Mouse (Mus musculus) spleen, postnatal 14 days (tissue): ENCODE results near the gene Pla2g4f.

ENCODE experiments used
- DNase-seq, 2 experiments: peaks; one replicate each; pipeline ENCODE4 v3.0.0; 2021 to 2022; ENCODE audit warnings: low spot score in 2 of 2

The Pla2g4f gene

GRCm38 (mm10) chr2:120279961-120280360 is 34.0 kb downstream of the Pla2g4f start:
- DNase-seq, result peak in 1 of 2 experiments; percentile 37

- DNase-seq, result no peak
Measured at GRCm38 (mm10) chr2:120276951-120277350, 37.0 kb downstream of the Pla2g4f start.

DNA sequence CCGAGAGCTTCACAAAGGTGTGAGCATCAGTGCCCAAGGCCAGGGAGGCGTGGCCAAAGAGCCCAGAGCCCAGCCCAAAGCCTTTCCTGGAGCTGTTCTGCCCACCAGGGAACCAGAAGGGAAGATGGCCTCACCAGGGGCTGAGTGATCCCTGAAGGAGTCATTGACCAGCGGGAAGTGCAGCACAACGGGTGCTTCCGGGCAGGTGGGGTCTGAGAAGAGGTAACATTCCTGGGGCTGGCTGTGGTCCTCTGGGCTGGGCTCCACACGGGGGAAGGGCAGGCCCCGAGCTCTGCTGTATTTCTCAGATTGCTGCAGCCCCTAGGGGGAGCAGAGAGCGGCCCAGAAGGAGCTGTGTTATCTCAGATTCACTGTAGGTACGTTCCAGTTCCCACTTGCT is 45.3 kb downstream of the Pla2g4f start:
- DNase-seq, result no peak

- no peak for DNase-seq
Measured at GRCm38 (mm10) chr2:120265523-120265922, 48.4 kb downstream of the Pla2g4f start.

GRCm38 (mm10) chr2:120264858-120265257 is 49.1 kb downstream of the Pla2g4f start:
- DNase-seq, result no peak

DNA sequence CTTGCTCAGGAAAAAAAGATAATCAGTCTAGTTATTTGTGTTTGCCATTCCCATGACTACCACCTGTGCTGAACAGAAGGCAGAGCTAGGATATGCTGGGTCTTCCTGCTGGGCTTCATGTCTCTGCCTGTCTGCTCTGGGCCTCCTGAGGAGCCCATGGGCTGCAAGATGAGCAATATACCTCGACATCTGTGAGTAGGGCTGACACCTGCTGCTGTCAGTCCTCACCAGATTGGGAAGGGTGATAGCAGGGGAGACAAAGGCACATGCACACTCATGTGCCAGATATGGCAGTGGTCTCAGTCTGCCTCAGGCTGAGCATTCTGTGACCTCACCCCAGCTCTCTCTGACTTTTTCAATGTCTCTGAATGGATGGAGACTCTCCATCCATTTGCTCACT is 51.1 kb downstream of the Pla2g4f start:
- DNase-seq, result no peak

DNA sequence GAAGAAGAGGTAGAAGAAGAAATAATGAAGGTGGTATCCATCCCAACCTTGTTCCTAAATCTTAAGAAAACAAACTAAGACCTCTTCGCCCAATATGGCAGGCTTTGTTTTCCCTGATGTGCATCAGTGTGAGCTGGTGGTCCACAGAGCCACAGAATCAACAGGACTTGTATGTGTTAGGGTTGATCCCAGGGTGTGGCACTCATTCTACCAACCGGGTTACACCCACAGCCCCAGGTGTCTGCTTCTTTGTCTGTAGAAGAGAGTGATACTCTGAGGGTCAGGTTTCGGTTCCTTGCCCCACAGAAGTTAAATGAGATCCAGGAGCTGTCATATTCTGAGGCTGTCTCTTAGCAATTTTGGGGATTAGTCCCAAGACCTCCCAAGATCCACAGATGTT is 52.6 kb downstream of the Pla2g4f start:
- no peak for DNase-seq

GRCm38 (mm10) chr2:120256259-120256658 is 57.7 kb downstream of the Pla2g4f start:
- no peak for DNase-seq

GRCm38 (mm10) chr2:120252644-120253043 is 61.3 kb downstream of the Pla2g4f start:
- no peak for DNase-seq
